Mouse (Mus musculus) lung, postnatal 0 days (tissue): Measurements from ENCODE around the gene Pgap2.

Source experiments
- CTCF ChIP-seq: IDR thresholded peaks from 2 replicates; pipeline ENCODE4 v1.5.1; 2016; ENCODE audit warnings: antibody characterized with exemption, mild to moderate bottlenecking
- EP300 ChIP-seq: IDR thresholded peaks from 2 replicates; pipeline ENCODE4 v1.6.1; 2016; ENCODE audit warnings: antibody characterized with exemption, mild to moderate bottlenecking, control low read depth

GRCm38 (mm10) chr7:102256636-102257035, 46.6 kb downstream of the Pgap2 start:
- no peak for TF ChIP-seq CTCF
- TF ChIP-seq EP300 = no peak
